ENCODE assay signal across 8 mouse cellular contexts in the genomic region with DNA sequence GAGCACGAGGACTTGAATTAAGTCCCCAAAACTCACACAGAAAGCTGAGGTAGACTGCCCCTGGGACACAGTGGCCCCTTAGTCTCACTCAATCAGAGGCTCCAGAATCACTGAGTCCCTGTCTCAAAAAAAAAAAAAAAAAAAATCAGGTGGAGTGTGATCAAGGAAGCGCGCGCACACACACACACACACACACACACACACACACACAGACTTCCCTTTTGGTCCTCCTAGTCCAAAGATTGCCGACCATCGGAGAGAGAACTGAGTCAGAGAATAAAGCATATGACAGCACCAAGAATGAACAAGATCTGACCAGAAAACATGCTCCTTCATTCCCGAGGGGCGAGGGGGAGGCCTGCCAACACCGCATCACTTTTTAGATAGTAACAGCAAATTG. TPM values are rescaled to one million over a fixed set of nuclear protein-coding genes. Genes with fewer than 3 reads are reported as not detected.
DNase-seq lines count a peak whose midpoint lies in the region; ATAC-seq and TF ChIP-seq lines count a peak whose summit lies in the region.
"Had no signal": no experiment of that assay in that cellular context is flagged by ENCODE, and none has a peak within 500 bp of the region (broad histone marks: within the 10 kb centered on the region; RNA-seq: fewer than 3 reads in every experiment).

No protein-coding gene starts in this region.

- H3K36me3 ChIP-seq in megakaryocyte, embryonic 14.5 days (replicated peaks; ENCODE audit: low read length) = peaks cover 33% of the 10 kb centered on the region
- no peaks in the 10 kb centered on the region for H3K36me3 ChIP-seq in forebrain, embryonic 11.5 days (ENCODE audit: control insufficient read depth, insufficient read depth, low read length)
- H3K36me3 ChIP-seq in limb, embryonic 14.5 days (ENCODE audit: control insufficient read depth, insufficient read depth, low read length) = peaks cover 5% of the 10 kb centered on the region; the same call in 1 of the 2 replicates
- no peaks in the 10 kb centered on the region for H3K36me3 ChIP-seq in stomach, embryonic 16.5 days (ENCODE audit: control insufficient read depth, insufficient read depth, low read length)

- no peaks in the 10 kb centered on the region for H3K27me3 ChIP-seq in megakaryocyte, embryonic 14.5 days (replicated peaks)
- H3K27me3 ChIP-seq in forebrain, embryonic 11.5 days (ENCODE audit: control insufficient read depth, insufficient read depth, low read length) = no peaks in the 10 kb centered on the region
- H3K27me3 ChIP-seq in limb, embryonic 14.5 days (ENCODE audit: control insufficient read depth, insufficient read depth, low read length) = no peaks in the 10 kb centered on the region
- H3K27me3 ChIP-seq in stomach, embryonic 16.5 days (ENCODE audit: control insufficient read depth, insufficient read depth, low read length) = no peaks in the 10 kb centered on the region

- DNase-seq in forebrain, embryonic 11.5 days (ENCODE audit: low spot score) = no peak
- no peak for DNase-seq in limb, embryonic 14.5 days (ENCODE audit: low spot score)
- no peak for DNase-seq in layer of hippocampus, adult 11-12 months (ENCODE audit: low spot score)
- no peak for DNase-seq in layer of hippocampus, postnatal 10 days (ENCODE audit: low spot score in 2 of 2)

- no peaks in the 10 kb centered on the region for H3K9me3 ChIP-seq in megakaryocyte, embryonic 14.5 days
- no peaks in the 10 kb centered on the region for H3K9me3 ChIP-seq in forebrain, embryonic 11.5 days (ENCODE audit: control insufficient read depth, low read length)
- no peaks in the 10 kb centered on the region for H3K9me3 ChIP-seq in limb, embryonic 14.5 days (ENCODE audit: control insufficient read depth, low read length)
- H3K9me3 ChIP-seq in stomach, embryonic 16.5 days (replicated peaks; ENCODE audit: control insufficient read depth, low read length) = no peaks in the 10 kb centered on the region

- peak overlapping the region; percentile 85; the same call in 1 of the 2 replicates for H3K9ac ChIP-seq in forebrain, embryonic 11.5 days (ENCODE audit: low read length)
- H3K9ac ChIP-seq in limb, embryonic 14.5 days (ENCODE audit: low read depth, low read length, severe bottlenecking) = peak overlapping the region; percentile 88
- H3K9ac ChIP-seq in stomach, embryonic 16.5 days (ENCODE audit: low read length) = peak overlapping the region; percentile 94

- peak overlapping the region; percentile 82; the same call in 1 of the 2 replicates for H3K4me2 ChIP-seq in forebrain, embryonic 11.5 days (ENCODE audit: low read depth, low read length, severe bottlenecking)
- H3K4me2 ChIP-seq in limb, embryonic 14.5 days (replicated peaks; ENCODE audit: low read depth, low read length, severe bottlenecking) = peak overlapping the region; percentile 78
- peak overlapping the region; percentile 57 for H3K4me2 ChIP-seq in stomach, embryonic 16.5 days (ENCODE audit: low read depth, low read length)

- peak overlapping the region; percentile 94 for H3K4me3 ChIP-seq in megakaryocyte, embryonic 14.5 days (replicated peaks)
- H3K4me3 ChIP-seq in forebrain, embryonic 11.5 days (ENCODE audit: low read depth, low read length) = peak overlapping the region; percentile 86
- peak overlapping the region; percentile 78 for H3K4me3 ChIP-seq in limb, embryonic 14.5 days (replicated peaks; ENCODE audit: low read length)
- peak overlapping the region; percentile 80 for H3K4me3 ChIP-seq in stomach, embryonic 16.5 days (replicated peaks; ENCODE audit: low read length)

- ATAC-seq in megakaryocyte, adult 5-6 weeks (ENCODE audit: poor library complexity, severe bottlenecking) = no peak
- no peak for ATAC-seq in forebrain, embryonic 11.5 days (replicated peaks; ENCODE audit: low FRiP score)
- ATAC-seq in limb, embryonic 14.5 days (ENCODE audit: low FRiP score, low read depth) = no peak
- no peak for ATAC-seq in stomach, embryonic 16.5 days (ENCODE audit: insufficient read depth, low FRiP score)

- peaks cover 72% of the 10 kb centered on the region for H3K4me1 ChIP-seq in megakaryocyte, embryonic 14.5 days
- peaks cover 10% of the 10 kb centered on the region; the same call in 1 of the 2 replicates for H3K4me1 ChIP-seq in forebrain, embryonic 11.5 days (replicated peaks; ENCODE audit: control insufficient read depth, insufficient read depth, low read length)
- H3K4me1 ChIP-seq in limb, embryonic 14.5 days (ENCODE audit: control insufficient read depth, insufficient read depth, low read length) = peaks cover 19% of the 10 kb centered on the region
- H3K4me1 ChIP-seq in stomach, embryonic 16.5 days (ENCODE audit: control insufficient read depth, insufficient read depth, low read length) = peaks cover 28% of the 10 kb centered on the region

- TF ChIP-seq POLR2A in limb, embryonic 14.5 days (IDR thresholded peaks at IDR 0.05; ENCODE audit: borderline replicate concordance, extremely low read depth, insufficient read depth, insufficient read length) = no peak

- no peak overlapping the region for H3K27ac ChIP-seq in forebrain, embryonic 11.5 days (ENCODE audit: low read depth, low read length)
- no peak overlapping the region for H3K27ac ChIP-seq in limb, embryonic 14.5 days (replicated peaks; ENCODE audit: low read depth, low read length)
- H3K27ac ChIP-seq in stomach, embryonic 16.5 days (ENCODE audit: low read length) = no peak overlapping the region

- WGBS in forebrain, embryonic 11.5 days = 88% methylated on average over 9 of the region's 9 CpGs
- WGBS in limb, embryonic 14.5 days = 72% methylated on average over 9 of the region's 9 CpGs
- 70% methylated on average over 9 of the region's 9 CpGs for WGBS in stomach, embryonic 16.5 days

RNA-seq across cellular contexts. Expression of a gene that starts 1.4 kb away (rescaled TPM):
- polyA plus RNA-seq in megakaryocyte, embryonic 14.5 days (2012; ENCODE audit: insufficient read depth, low replicate concordance) = 27.0 and 63.9 TPM in 2 replicates
- total RNA-seq in megakaryocyte, adult 5-6 weeks (2015) = 27.4 and 32.8 TPM in 2 replicates
- 28.5 and 33.7 TPM in 2 replicates for total RNA-seq in megakaryocyte, adult 5-6 weeks (2017)
- 98.0 and 98.2 TPM in 2 replicates for polyA plus RNA-seq in forebrain, embryonic 11.5 days (2014; fragmentation: Nextera tagmentation; extraction: Ambion mirVana)
- 155 and 179 TPM in 2 replicates for polyA plus RNA-seq in limb, embryonic 14.5 days (2012; rRNA removed)
- 122 and 125 TPM in 2 replicates for polyA plus RNA-seq in limb, embryonic 14.5 days (2014; fragmentation: Nextera tagmentation; extraction: Ambion mirVana)
- 108 and 115 TPM in 2 replicates for polyA plus RNA-seq in stomach, embryonic 16.5 days (2015; fragmentation: Nextera tagmentation; extraction: Ambion mirVana)
- total RNA-seq in layer of hippocampus, postnatal 10 days (2021) = 10 to 100 TPM; 62.7 to 67.9 TPM

RNA-seq across cellular contexts. Expression of a gene that starts 17.9 kb away (rescaled TPM):
- polyA plus RNA-seq in megakaryocyte, embryonic 14.5 days (2012; ENCODE audit: insufficient read depth, low replicate concordance) = 24.5 and 29.2 TPM in 2 replicates
- total RNA-seq in megakaryocyte, adult 5-6 weeks (2015) = 9.1 and 11.5 TPM in 2 replicates
- 32.3 and 40.9 TPM in 2 replicates for total RNA-seq in megakaryocyte, adult 5-6 weeks (2017)
- polyA plus RNA-seq in forebrain, embryonic 11.5 days (2014; fragmentation: Nextera tagmentation; extraction: Ambion mirVana) = 78.7 and 89.0 TPM in 2 replicates
- polyA plus RNA-seq in limb, embryonic 14.5 days (2012; rRNA removed) = 15.5 and 17.2 TPM in 2 replicates
- polyA plus RNA-seq in limb, embryonic 14.5 days (2014; fragmentation: Nextera tagmentation; extraction: Ambion mirVana) = 31.3 and 34.2 TPM in 2 replicates
- 31.0 and 39.2 TPM in 2 replicates for polyA plus RNA-seq in stomach, embryonic 16.5 days (2015; fragmentation: Nextera tagmentation; extraction: Ambion mirVana)
- total RNA-seq in layer of hippocampus, postnatal 10 days (2021) = 10 to 100 TPM; 52.3 to 53.2 TPM

RNA-seq across cellular contexts. Expression of a gene that starts 17.9 kb away (rescaled TPM):
- not detected in 2 replicates for polyA plus RNA-seq in megakaryocyte, embryonic 14.5 days (2012; ENCODE audit: insufficient read depth, low replicate concordance)
- total RNA-seq in megakaryocyte, adult 5-6 weeks (2015) = not detected in 2 replicates
- total RNA-seq in megakaryocyte, adult 5-6 weeks (2017) = 0.33 TPM in 1 of 2 replicates, not detected in the other
- 0.16 TPM in 1 of 2 replicates, not detected in the other for polyA plus RNA-seq in forebrain, embryonic 11.5 days (2014; fragmentation: Nextera tagmentation; extraction: Ambion mirVana)
- polyA plus RNA-seq in limb, embryonic 14.5 days (2012; rRNA removed) = 0.04 and 0.06 TPM in 2 replicates
- polyA plus RNA-seq in limb, embryonic 14.5 days (2014; fragmentation: Nextera tagmentation; extraction: Ambion mirVana) = not detected in 2 replicates
- polyA plus RNA-seq in stomach, embryonic 16.5 days (2015; fragmentation: Nextera tagmentation; extraction: Ambion mirVana) = 0.30 and 0.66 TPM in 2 replicates
- total RNA-seq in layer of hippocampus, postnatal 10 days (2021) = under 1 TPM; 0.45 to 0.57 TPM
- total RNA-seq: common myeloid progenitor, adult 5-6 weeks had no signal

RNA-seq across cellular contexts. Expression of a gene that starts 47.9 kb away (rescaled TPM):
- 17.5 and 54.6 TPM in 2 replicates for polyA plus RNA-seq in megakaryocyte, embryonic 14.5 days (2012; ENCODE audit: insufficient read depth, low replicate concordance)
- total RNA-seq in megakaryocyte, adult 5-6 weeks (2015) = 2.5 and 3.1 TPM in 2 replicates
- total RNA-seq in megakaryocyte, adult 5-6 weeks (2017) = 5.5 and 5.8 TPM in 2 replicates
- polyA plus RNA-seq in forebrain, embryonic 11.5 days (2014; fragmentation: Nextera tagmentation; extraction: Ambion mirVana) = 15.2 and 17.1 TPM in 2 replicates
- 18.4 and 28.4 TPM in 2 replicates for polyA plus RNA-seq in limb, embryonic 14.5 days (2012; rRNA removed)
- 11.3 and 13.0 TPM in 2 replicates for polyA plus RNA-seq in limb, embryonic 14.5 days (2014; fragmentation: Nextera tagmentation; extraction: Ambion mirVana)
- 11.0 and 11.3 TPM in 2 replicates for polyA plus RNA-seq in stomach, embryonic 16.5 days (2015; fragmentation: Nextera tagmentation; extraction: Ambion mirVana)
- total RNA-seq in layer of hippocampus, postnatal 10 days (2021) = 10 to 100 TPM; 12.5 to 13.0 TPM

RNA-seq across cellular contexts. Expression of a gene that starts 55.4 kb away (rescaled TPM):
- not detected in 2 replicates for polyA plus RNA-seq in megakaryocyte, embryonic 14.5 days (2012; ENCODE audit: insufficient read depth, low replicate concordance)
- total RNA-seq in megakaryocyte, adult 5-6 weeks (2015) = not detected in 2 replicates
- total RNA-seq in megakaryocyte, adult 5-6 weeks (2017) = not detected in 2 replicates
- not detected in 2 replicates for polyA plus RNA-seq in forebrain, embryonic 11.5 days (2014; fragmentation: Nextera tagmentation; extraction: Ambion mirVana)
- 0.38 and 0.41 TPM in 2 replicates for polyA plus RNA-seq in limb, embryonic 14.5 days (2012; rRNA removed)
- 0.10 TPM in 1 of 2 replicates, not detected in the other for polyA plus RNA-seq in limb, embryonic 14.5 days (2014; fragmentation: Nextera tagmentation; extraction: Ambion mirVana)
- 0.06 TPM in 1 of 2 replicates, not detected in the other for polyA plus RNA-seq in stomach, embryonic 16.5 days (2015; fragmentation: Nextera tagmentation; extraction: Ambion mirVana)
- under 1 TPM in 1 of 2 experiments, not detected in 1; 0.25 TPM for total RNA-seq in layer of hippocampus, postnatal 10 days (2021)
- total RNA-seq: common myeloid progenitor, adult 5-6 weeks had no signal
